Mouse (Mus musculus) lung, postnatal 4 days (tissue): ENCODE data around the gene Arl6ip6.

Source experiments
- DNase-seq, 2 experiments: peaks; one replicate each; pipeline ENCODE4 v3.0.0; 2021

Arl6ip6 gene

DNA sequence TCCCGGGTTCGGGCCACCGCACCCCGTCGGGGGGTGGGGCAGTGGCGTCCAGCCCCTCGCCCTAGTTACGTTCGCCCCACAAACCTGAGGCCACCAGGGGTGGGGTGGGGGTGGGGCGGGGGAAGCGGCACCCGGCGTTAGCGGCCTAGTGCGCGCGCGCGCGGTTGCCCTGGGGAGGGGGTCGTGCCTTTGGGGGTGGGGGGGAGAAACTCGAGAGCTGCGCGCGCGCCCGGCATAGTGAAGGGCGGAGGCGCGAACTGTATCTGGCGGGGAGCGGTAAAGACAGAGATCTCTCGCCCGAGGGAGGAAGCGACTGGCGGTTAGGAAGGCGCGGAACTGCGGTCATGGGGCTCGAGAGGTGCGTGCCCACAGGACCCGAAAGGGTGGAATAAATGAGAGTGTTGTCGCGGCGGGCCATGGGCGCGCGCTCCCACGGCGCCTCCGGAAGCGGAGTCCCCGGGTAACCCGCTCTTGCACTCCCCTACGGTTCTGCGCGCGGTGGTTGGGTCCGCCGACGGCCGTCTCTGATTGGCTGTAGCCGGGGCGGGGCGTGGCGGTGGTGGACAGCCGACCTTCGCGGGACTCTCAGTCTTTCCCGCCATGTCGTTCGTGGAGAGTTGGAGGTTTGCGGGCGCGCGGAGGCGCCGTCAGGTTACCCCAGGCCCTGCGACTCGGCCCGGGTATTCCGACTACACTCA is at the start of gene Arl6ip6:
Arl6ip6 (plus strand) TSS at position 204 of the 698 bp plus-strand sequence.
- DNase-seq, result peak; percentile 99

DNA sequence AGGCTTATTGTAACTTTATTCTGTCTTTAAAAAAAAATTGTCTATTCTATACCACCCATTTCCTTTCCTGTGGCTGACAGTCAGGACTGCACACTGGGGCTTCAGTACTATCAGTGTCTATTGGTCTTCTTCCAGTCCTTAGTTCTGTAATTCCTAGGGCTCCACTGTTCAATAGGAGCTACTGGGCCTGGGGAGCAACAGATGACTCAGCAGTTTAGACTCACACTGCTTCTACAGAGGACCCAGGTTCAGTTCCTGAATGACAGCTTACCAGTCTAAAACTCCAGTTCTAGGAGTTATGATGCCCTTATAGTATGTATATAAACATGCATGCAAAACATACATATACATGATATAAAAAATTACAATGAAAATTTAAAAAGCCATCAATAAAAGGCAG is 44.7 kb upstream of the Arl6ip6 start:
- DNase-seq, result no peak

DNA sequence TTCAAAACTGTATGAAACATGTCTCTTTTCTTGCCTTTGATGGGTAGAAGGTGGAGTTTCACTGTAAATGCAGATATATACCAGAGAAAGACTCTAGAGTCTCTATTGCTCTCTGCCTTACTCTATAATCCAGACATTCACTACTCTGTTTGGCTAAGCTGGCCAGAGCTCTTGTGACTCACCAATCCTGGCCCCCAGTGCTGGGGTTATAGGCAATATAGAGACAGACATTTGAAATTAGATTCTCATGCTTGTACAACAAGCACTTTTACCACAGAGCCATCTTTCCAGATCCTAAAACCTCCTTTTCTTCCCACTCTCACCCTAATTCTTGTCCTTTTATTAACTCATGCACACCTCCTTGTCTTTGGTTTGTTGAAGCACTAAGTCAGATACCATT is 17.6 kb upstream of the Arl6ip6 start:
- DNase-seq, result no peak

DNA sequence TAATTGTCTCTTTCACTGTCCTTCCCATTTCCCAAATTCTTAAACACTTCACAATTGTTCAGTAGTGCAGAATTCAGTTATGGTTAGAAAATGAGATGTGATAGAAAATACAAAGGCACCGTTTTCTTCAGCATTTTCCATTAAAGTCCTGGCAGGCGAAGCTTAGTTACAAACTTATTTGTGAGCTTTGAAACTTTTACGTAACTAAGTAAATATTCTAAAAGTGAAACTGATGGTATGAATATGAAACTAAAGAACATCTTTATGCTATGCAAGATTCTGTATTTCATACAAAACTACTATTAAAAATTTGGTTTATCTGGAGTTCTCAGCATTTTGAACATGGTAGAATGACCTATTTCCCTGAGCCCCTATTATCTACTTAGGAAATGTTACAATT is 12.6 kb upstream of the Arl6ip6 start:
- DNase-seq, result no peak

DNA sequence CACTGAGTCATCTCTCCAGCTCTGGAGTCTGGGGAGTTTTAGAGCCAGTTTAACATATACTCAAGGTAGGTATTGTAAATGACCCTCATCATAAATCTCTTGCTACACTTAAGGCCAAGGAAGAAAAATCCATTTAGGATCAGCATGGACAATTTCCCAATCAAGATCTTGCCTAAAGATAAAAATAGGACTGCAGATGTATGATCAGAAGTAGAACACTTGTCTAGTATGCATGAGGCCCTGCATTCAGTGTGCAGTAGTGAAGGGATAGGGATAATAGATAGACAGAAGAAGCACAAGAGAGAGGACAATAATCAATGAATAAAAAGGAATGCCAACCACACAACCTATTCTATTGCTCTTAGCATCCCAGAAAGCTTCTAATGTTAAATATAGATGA is 11.7 kb upstream of the Arl6ip6 start:
- no peak for DNase-seq

DNA sequence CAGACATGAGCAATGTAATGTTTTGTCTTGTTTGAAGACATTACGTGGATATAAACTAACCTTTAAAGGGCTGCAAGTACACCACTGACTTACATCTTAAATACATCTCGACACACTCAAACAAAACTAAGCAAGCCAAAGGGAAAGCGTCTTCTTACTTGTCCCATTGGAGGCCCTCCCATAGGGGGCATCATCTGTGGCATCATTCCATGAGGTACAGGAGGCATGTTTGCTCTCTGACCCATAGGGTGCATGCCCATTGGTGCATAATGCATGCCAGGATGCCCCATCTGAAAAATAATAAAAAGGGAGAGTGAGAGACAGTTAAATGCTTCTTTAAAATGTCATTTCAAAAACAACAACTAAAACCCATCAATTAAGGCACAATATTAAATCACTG is 1.7 kb upstream of the Arl6ip6 start:
- DNase-seq, result no peak

DNA sequence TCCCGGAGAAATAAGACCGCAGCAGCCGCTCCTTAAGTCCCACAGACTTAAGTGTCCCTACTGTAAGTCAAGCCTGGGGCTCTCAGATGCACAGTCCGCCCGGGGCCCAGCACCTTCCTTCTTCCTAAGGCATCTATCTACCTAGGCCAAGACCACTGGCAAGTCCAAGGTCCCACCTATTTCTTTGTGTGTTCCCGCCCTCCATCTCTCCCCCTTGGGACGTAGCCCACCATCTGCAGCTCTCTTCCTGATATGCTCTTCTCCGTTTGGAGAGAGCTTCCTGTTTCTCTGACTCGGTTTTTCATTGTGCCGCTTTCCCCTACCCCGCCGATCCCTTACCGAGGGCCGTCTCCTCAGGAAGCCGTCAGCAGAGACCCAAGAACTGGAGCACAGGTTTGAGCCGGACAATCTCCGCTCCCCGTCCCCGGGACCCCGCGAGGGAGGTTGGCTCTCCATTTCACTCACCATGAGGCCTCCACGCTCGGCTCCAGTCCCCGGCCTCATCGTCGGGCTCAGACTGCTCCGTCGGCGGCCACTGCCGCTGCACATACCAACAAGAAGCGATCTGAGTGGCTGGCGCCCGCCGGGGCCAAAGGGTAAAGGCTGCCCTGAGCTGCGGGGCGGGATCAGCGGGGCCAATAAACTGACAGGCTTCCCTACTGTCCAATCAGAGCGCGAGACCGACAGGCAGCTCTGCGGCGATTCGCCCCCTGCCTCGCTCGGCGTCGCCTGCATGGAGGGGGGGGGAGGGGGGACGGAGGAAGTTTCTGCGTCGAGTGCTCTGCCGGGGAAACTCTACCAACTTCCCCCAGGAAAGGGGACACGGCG is 628 bp upstream of the Arl6ip6 start, which contains the start of gene Prpf40a:
Prpf40a (minus strand) TSS at position 601 of the 828 bp plus-strand sequence.
- DNase-seq, result peak; percentile 100

DNA sequence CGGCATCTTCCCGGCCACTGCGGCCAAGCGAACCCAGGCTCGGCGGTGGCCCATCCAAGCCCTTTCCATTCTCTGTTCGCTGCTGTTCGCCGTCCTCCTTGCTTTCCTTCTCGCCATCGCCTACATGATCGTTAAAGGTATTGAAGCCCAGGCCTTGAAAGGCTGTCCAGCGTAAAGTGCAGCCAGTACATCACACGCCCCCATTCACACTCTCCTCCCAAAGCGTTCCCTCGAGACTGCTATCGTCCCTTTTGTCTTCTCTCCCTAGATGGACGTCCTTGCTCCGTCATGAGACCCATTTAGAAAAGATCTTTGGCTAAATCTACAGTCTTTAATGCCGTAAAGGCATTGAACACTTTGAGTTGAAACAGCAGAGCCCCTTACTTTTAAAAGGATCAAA is 860 bp downstream of the Arl6ip6 start:
- DNase-seq, result no peak

DNA sequence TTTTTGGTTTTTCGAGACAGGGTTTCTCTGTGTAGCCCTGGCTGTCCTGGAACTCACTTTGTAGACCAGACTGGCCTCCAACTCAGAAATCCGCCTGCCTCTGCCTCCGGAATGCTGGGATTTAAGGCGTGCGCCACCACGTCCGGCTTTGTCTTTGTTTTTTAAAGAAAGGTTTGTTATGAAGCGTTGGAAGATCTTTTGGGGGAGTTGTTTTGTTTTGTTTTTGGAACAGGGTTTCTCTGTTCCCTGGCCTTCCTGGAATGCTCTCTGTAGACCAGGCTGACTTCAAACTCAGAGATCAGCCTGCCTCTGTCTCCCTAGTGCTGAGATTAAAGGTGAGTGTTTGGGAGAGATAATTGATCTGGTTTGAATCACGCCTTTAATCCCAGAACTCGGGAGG is 4.9 kb downstream of the Arl6ip6 start:
- no peak for DNase-seq

DNA sequence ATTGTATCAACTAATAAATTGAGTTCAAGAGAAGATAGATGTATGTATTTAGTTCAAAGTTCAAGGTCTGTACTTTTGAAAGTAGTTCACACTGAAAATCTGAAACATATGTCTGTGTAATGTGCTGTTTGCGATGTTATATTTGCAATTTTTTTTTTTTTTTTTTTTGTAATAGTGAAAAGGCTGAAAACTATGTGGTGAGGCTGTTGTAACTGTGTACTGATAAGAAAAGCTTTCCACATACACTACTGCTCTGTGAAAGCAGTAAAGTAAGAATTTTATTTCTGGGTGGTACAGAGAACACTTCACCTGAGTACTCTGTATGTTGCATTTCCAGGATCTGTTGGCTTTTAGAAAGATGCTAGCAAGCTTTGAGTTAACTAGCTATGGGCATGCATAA is 7.7 kb downstream of the Arl6ip6 start:
- no peak for DNase-seq

DNA sequence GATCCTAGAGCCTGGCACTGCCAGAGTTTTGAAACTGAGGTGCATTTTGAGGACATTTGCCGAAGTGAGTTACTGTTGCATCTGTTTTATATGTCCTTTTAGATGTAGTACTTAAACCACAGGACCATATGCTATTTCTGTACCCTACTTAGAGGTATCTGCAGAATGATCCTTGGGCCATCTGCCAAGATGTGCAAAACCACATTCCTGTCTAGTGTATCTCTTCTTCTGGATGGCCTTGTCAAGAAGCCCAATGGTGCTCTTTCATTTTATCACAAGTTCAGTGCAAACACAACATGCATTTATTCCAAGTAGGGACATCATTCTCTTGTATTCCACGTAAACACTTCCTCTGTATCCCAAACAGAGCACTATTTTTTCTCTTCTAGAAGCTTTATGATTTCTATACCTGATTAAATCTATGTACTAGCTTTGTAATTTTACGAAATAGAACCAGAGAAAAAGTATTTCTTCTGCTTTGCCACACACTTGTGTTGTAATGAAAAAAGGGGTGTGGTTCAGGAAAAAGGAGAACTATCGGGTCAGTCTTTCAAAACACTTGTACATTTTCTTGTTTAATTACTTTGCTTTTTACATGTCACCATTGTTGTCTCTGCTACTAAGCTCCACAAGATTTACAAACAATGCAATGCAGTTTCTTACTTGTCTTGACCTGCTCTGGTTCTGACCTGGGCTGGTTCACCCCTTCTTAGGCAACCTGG is 8.8 kb downstream of the Arl6ip6 start:
- no peak for DNase-seq

DNA sequence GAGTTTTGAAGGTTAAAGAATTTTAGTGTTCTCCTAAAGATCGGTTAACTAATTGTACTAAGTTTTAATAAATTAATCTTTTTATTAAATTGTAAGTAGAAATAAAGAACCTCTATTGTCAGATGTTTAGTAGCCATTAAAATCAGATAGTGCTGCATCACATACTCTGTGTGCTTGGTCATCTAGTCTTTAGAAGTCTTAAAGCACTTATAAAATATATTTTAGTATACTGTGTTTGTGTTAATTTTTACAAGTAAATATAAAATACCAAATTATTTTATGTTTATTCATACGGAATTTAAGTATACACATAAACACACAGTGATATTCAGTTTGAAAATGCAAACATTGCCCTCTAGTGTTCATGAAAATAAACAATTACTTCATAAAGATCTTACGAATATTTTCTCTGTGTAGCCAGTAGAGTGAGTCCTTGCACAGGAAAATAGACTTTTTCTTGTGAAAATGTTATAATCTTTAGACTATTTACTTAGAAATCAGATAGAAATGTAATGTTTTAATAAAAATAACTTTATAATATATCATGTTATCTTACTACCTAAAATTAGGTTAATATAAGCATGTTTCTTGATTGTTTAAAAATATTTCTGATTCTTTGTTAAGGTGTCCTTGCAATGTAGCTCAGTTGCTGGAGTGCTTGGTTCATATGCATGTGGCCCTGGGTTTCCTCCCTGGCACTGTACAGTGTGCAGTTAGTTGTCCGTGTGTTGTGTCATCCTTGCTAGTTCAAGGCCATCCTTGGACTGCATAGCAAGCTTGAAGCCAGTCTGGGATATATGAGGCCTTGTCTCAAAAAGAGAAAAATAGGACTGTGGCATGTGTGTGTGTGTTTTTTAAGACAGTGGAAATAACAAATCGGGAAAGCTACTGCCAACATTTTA is 13.1 kb downstream of the Arl6ip6 start:
- DNase-seq, result no peak

DNA sequence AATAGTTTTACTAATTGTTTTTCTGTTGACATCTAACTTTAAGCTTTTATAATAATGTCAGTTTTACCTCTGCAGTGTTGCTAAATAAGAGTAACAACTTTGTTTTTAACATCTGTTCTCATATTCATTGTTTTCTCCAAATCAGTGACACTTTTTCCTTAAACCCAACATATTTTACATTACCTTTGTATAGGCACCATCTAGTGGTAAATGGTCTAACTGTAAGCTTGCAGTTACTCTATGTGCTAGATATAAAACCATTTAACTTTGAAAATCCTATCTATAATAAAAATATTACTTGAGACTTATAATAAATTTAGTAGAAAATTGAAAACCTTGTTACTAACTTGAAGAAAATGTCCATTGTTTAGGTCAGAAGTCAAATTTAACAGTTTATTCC is 15.2 kb downstream of the Arl6ip6 start:
- no peak for DNase-seq

DNA sequence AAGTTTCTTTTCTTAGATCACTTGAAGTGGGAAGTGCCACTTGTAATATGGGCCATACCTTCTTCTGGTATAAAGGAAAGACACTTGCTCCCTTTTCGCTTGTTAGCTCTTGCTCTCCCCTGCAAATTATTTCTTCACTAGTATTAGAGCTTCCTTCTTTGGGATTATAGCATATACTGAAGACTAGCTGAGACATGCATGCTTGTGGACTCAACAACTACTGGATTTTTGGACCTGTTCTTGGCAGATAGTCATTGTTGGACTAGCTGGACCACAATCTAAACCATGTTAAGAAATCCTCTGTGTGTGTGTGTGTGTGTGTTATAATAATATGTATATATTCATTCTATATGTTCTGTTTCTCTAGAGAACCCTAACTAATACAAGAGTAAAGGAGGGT is 22.0 kb downstream of the Arl6ip6 start:
- DNase-seq, result no peak

DNA sequence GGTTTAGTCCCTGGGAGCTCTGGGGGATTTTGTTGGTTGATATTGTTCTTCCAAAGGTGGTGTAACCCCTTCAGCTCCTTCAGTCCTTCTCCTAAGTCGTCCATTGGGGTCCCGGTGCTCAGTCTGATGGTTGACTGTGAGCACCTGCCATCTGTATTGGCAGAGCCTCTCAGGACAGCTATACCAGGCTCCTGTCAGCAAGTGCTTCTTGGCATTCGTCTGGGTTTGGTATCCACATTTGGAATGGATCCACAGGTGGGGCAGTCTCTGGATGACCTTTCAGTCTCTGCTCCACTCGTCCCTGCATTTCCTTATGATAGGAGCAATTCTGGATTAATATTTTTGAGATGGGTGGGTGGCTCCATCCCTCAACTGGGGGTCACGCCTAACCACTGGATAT is 30.7 kb downstream of the Arl6ip6 start:
- peak in 1 of 2 experiments; percentile 19 for DNase-seq

DNA sequence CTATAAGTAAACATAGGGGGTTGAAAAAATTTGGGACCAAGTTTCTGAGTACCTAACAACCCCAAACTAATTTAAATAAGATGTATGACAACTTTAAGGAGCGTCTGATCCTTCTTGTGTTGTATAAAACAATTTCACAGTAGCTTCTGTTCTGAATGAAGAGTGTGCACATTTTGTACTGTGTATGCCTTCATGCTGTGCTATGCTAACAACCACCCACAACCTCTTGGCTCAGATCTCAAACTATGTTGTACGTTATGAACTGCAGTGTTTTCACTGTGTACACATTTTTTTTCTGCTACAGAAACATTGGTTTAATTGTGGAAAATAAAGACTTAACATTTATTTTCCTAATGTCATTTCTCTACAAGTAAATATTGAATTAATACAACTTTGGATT is 65.5 kb downstream of the Arl6ip6 start:
- DNase-seq, result no peak
